Mouse (Mus musculus) cortical plate, adult 2 months (tissue): ENCODE measurements around the gene Gm21560. TPM values are rescaled to one million over a fixed set of nuclear protein-coding genes. Genes with fewer than 3 reads are reported as not detected.
"Not testable (repeated sequence)": the region's sequence is repeated elsewhere in the genome, so short reads cannot be mapped to it uniquely, and the experiment has no call there.

ENCODE experiments used
- H3K27ac ChIP-seq: fragments of 200-500 bp; 2 replicates; pipeline ENCODE4 v1.5.1; 2012; ENCODE audit warnings: low read length, control low read depth, inconsistent platforms; ENCODE audit not compliant: insufficient read depth
- H3K4me1 ChIP-seq: fragments of 200-500 bp; 2 replicates; pipeline ENCODE4 v1.6.1; 2011; ENCODE audit warnings: low read length; ENCODE audit not compliant: control insufficient read depth, insufficient read depth
- H3K4me3 ChIP-seq: fragments of 200-500 bp; 2 replicates; pipeline ENCODE4 v1.5.1; 2011; ENCODE audit warnings: mild to moderate bottlenecking, low read length, control low read depth; ENCODE audit not compliant: insufficient read depth
- polyA plus RNA-seq: library from polyadenylated mRNA; depleted of rRNA; stranded (reverse); fragments of >200 nt; gene quantifications from 2 replicates; pipeline ENCODE4 v1.2.3, GENCODE M21; 2012; rRNA removed

Gene Gm21560
- polyA plus RNA-seq = not detected in 2 replicates

- H3K4me3 ChIP-seq, H3K4me1 ChIP-seq, H3K27ac ChIP-seq: not testable (repeated sequence)
These were observed at the start of gene Gm21560 for GRCm38 (mm10) chr14:6219192-6219591. Gm21560 (minus strand) TSS chr14:6219292.

- H3K4me3 ChIP-seq, H3K27ac ChIP-seq, H3K4me1 ChIP-seq: not testable (repeated sequence)
These were observed 55.6 kb downstream of the Gm21560 start for GRCm38 (mm10) chr14:6163538-6163937.

DNA sequence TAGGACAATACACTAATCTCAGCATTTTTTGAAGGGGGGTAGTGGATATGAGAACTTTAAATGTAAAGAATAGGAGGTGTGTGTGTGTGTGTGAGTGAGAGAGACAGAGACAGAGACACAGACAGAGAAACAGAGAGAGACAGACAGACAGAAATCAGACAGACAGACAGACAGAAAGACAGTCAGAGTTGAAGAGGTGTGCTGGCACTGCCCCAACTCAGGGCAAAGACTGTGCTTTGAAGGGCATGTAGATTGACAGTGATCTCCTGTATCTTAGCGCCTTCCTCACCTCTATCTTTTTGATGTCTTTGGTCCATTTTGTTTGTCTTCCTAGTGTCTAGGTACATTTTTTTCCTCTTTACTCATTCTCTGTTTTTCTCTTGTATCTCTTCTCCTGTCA lies 58.0 kb downstream of the Gm21560 start:
- not testable (repeated sequence) for H3K27ac ChIP-seq, H3K4me3 ChIP-seq, H3K4me1 ChIP-seq

Other genes starting within 250 kb of the Gm21560 start
- not detected in 2 replicates for gene Gm3453, start 240.2 kb downstream of the Gm21560 start, polyA plus RNA-seq
- not detected in 2 replicates for gene Gm6337, start 161.0 kb downstream of the Gm21560 start, polyA plus RNA-seq
- gene Gm8206, start 125.3 kb downstream of the Gm21560 start, polyA plus RNA-seq = 0.35 and 0.44 TPM in 2 replicates
- 1.6 and 2.1 TPM in 2 replicates for gene Gm3468, start 110.6 kb downstream of the Gm21560 start, polyA plus RNA-seq
- gene Gm3476, start 93.5 kb downstream of the Gm21560 start, polyA plus RNA-seq = not detected in 2 replicates
- gene Gm3411, start 68.0 kb upstream of the Gm21560 start, polyA plus RNA-seq = 0.19 and 0.45 TPM in 2 replicates
- 0.23 TPM in 1 of 2 replicates, not detected in the other for gene Gm21103, start 85.6 kb upstream of the Gm21560 start, polyA plus RNA-seq
- not detected in 2 replicates for gene Gm3618, start 124.4 kb upstream of the Gm21560 start, polyA plus RNA-seq
- gene Gm16440, start 171.0 kb upstream of the Gm21560 start, polyA plus RNA-seq = not detected in 2 replicates
- 0.75 and 1.1 TPM in 2 replicates for gene Gm3591, start 193.2 kb upstream of the Gm21560 start, polyA plus RNA-seq
- gene Gm3594, start 225.3 kb upstream of the Gm21560 start, polyA plus RNA-seq = not detected in 2 replicates